In genomic region chr19:59166311-59166761, GRCm38 (mm10) we compare ENCODE assay signal across 9 mouse cellular contexts. TPM values are rescaled to one million over a fixed set of nuclear protein-coding genes. Genes with fewer than 3 reads are reported as not detected.
DNase-seq lines count a peak whose midpoint lies in the region; ATAC-seq and TF ChIP-seq lines count a peak whose summit lies in the region.
"Had no signal": no experiment of that assay in that cellular context is flagged by ENCODE, and none has a peak within 500 bp of the region (broad histone marks: within the 10 kb centered on the region; RNA-seq: fewer than 3 reads in every experiment).

No protein-coding gene starts in this region.

- peak overlapping the region; percentile 65 for H3K4me2 ChIP-seq in embryonic facial prominence, embryonic 15.5 days (replicated peaks)
- H3K4me2 ChIP-seq in midbrain, embryonic 13.5 days (replicated peaks), result peak overlapping the region; percentile 59

- no peaks in the 10 kb centered on the region for H3K36me3 ChIP-seq in ES-E14 (ENCODE audit: control insufficient read depth, insufficient read depth, low read length, poor library complexity, severe bottlenecking)
- no peaks in the 10 kb centered on the region for H3K36me3 ChIP-seq in embryonic facial prominence, embryonic 15.5 days
- H3K36me3 ChIP-seq in midbrain, embryonic 13.5 days, result no peaks in the 10 kb centered on the region

- WGBS in embryonic facial prominence, embryonic 15.5 days, result 2% methylated on average over 47 of the region's 55 CpGs
- under 1% methylated on average over 55 of the region's 55 CpGs for WGBS in midbrain, embryonic 13.5 days

- in situ Hi-C loops in ES-E14 (cut with MboI; ENCODE audit: low sequenced_read_pairs in 2 of 2, unreplicated experiment in 2 of 2), result loop anchor here in 1 of 2 experiments (5.0 kb wide), 1 partner anchor 296 kb away; no protein-coding TSS in a partner anchor

- ATAC-seq in embryonic facial prominence, embryonic 15.5 days (ENCODE audit: insufficient number of reproducible peaks, low FRiP score, low TSS enrichment, low read depth), result no peak; the same call in 1 of the 2 replicates
- peak; percentile 59 for ATAC-seq in midbrain, embryonic 13.5 days
- ATAC-seq in inflammation-experienced regulatory T-cells, adult 6 months, result no peak

- no peak overlapping the region for H3K27ac ChIP-seq in ES-E14 (ENCODE audit: insufficient read depth, low read depth, low read length, poor library complexity, severe bottlenecking)
- no peak overlapping the region for H3K27ac ChIP-seq in embryonic facial prominence, embryonic 15.5 days (replicated peaks)
- H3K27ac ChIP-seq in midbrain, embryonic 13.5 days, result no peak overlapping the region

- peaks cover 97% of the 10 kb centered on the region for H3K27me3 ChIP-seq in embryonic facial prominence, embryonic 15.5 days
- H3K27me3 ChIP-seq in midbrain, embryonic 13.5 days, result peaks cover 98% of the 10 kb centered on the region
- H3K27me3 ChIP-seq: CH12.LX had no signal

- peaks cover 0 to 6% of the 10 kb centered on the region in 2 experiments; a peak in 1 of 4 replicates for H3K4me1 ChIP-seq in ES-E14 (ENCODE audit: control insufficient read depth in 2 of 2, insufficient read depth in 2 of 2, low read length in 2 of 2, poor library complexity in 1 of 2)
- peaks cover 37% of the 10 kb centered on the region for H3K4me1 ChIP-seq in embryonic facial prominence, embryonic 15.5 days
- peaks cover 30% of the 10 kb centered on the region for H3K4me1 ChIP-seq in midbrain, embryonic 13.5 days (replicated peaks)

- peak; percentile 10 for DNase-seq in gastrocnemius, postnatal 10 days
- no peak for DNase-seq in gastrocnemius, postnatal 25 days
- no peak for DNase-seq in ES-E14 (ENCODE audit: low read depth, low spot score)
- DNase-seq in kidney, postnatal 10 days, result peak; percentile 36
- no peak for DNase-seq in thymus, postnatal 0 days (ENCODE audit: low spot score)

- no peaks in the 10 kb centered on the region for H3K9me3 ChIP-seq in ES-E14 (ENCODE audit: control insufficient read depth, insufficient read depth, low read depth, low read length)
- no peaks in the 10 kb centered on the region for H3K9me3 ChIP-seq in embryonic facial prominence, embryonic 15.5 days (replicated peaks)
- no peaks in the 10 kb centered on the region for H3K9me3 ChIP-seq in midbrain, embryonic 13.5 days

- peak overlapping the region; percentile 56 to 69 for H3K4me3 ChIP-seq in ES-E14 (ENCODE audit: insufficient read depth in 1 of 2, low read depth in 1 of 2, low read length in 2 of 2, poor library complexity in 1 of 2, severe bottlenecking in 1 of 2)
- H3K4me3 ChIP-seq in embryonic facial prominence, embryonic 15.5 days (replicated peaks), result peak overlapping the region; percentile 37
- H3K4me3 ChIP-seq in midbrain, embryonic 13.5 days (replicated peaks), result peak overlapping the region; percentile 37

- peak overlapping the region; percentile 12 for H3K9ac ChIP-seq in ES-E14 (ENCODE audit: insufficient read depth, low read depth, low read length, poor library complexity, severe bottlenecking)
- no peak overlapping the region for H3K9ac ChIP-seq in embryonic facial prominence, embryonic 15.5 days
- peak overlapping the region; percentile 46 for H3K9ac ChIP-seq in midbrain, embryonic 13.5 days (replicated peaks)

TF ChIP-seq in ES-E14, 5 proteins besides CTCF, POLR2A, EP300 and RAD21:
- TF ChIP-seq CHD2 (IDR thresholded peaks at IDR 0.05; ENCODE audit: low read depth, low read length) (no peak), HCFC1 (IDR thresholded peaks at IDR 0.05; ENCODE audit: borderline replicate concordance, insufficient read depth, low read length) (no peak), ZC3H11A (IDR thresholded peaks at IDR 0.05; ENCODE audit: borderline replicate concordance, low read depth, low read length) (no peak), MAFK (IDR thresholded peaks at IDR 0.05; ENCODE audit: insufficient read depth, low read depth, low read length) (no peak)

RNA-seq across cellular contexts. Expression of gene Vax1, which starts 3.5 kb away (rescaled TPM):
- total RNA-seq in gastrocnemius, postnatal 10 days (2021), result not detected
- total RNA-seq in gastrocnemius, postnatal 25 days (2021), result not detected
- not detected in 2 replicates for total RNA-seq in ES-E14 (2012; rRNA removed)
- polyA plus RNA-seq in embryonic facial prominence, embryonic 15.5 days (2015; fragmentation: Nextera tagmentation; extraction: Ambion mirVana), result 0.27 and 0.43 TPM in 2 replicates
- polyA plus RNA-seq in midbrain, embryonic 13.5 days (2015; fragmentation: Nextera tagmentation; extraction: Ambion mirVana), result 0.32 and 0.40 TPM in 2 replicates
- not detected in 2 replicates for polyA plus RNA-seq in thymus, postnatal 0 days (2015; fragmentation: Nextera tagmentation; extraction: Ambion mirVana)
- not detected for polyA plus RNA-seq in inflammation-experienced regulatory T-cells, adult 6 months (2017; shearing (Covaris generic))
- total RNA-seq: CH12.LX had no signal

RNA-seq across cellular contexts. Expression of gene Kcnk18, which starts 52.7 kb away (rescaled TPM):
- not detected for total RNA-seq in gastrocnemius, postnatal 10 days (2021)
- not detected for total RNA-seq in gastrocnemius, postnatal 25 days (2021)
- total RNA-seq in ES-E14 (2012; rRNA removed), result 0.11 and 0.18 TPM in 2 replicates
- polyA plus RNA-seq in embryonic facial prominence, embryonic 15.5 days (2015; fragmentation: Nextera tagmentation; extraction: Ambion mirVana), result not detected in 2 replicates
- not detected in 2 replicates for polyA plus RNA-seq in midbrain, embryonic 13.5 days (2015; fragmentation: Nextera tagmentation; extraction: Ambion mirVana)
- not detected in 2 replicates for polyA plus RNA-seq in thymus, postnatal 0 days (2015; fragmentation: Nextera tagmentation; extraction: Ambion mirVana)
- not detected for polyA plus RNA-seq in inflammation-experienced regulatory T-cells, adult 6 months (2017; shearing (Covaris generic))
- total RNA-seq: CH12.LX had no signal

Comparison
In these comparisons a context has a peak if more than half of its experiments do, and no peak if none do; other contexts are left out.
1. DNase-seq: peak in gastrocnemius, postnatal 10 days (single experiment) and kidney, postnatal 10 days (single experiment); none in gastrocnemius, postnatal 25 days (single experiment), ES-E14 (single experiment) and thymus, postnatal 0 days (single experiment).
2. Peak in every context shown above with its lines, with median percentiles within 50 percentile points of each other: H3K4me3 ChIP-seq.